Mouse (Mus musculus): ENCODE results near the gene Dnajb14. TPM values are rescaled to one million over a fixed set of nuclear protein-coding genes. Genes with fewer than 3 reads are reported as not detected.
A peak's percentile ranks its signal among the peaks of the same experiment; 100 is the strongest.
"Not testable (repeated sequence)": the region's sequence is repeated elsewhere in the genome, so short reads cannot be mapped to it uniquely, and the experiment has no call there.

Dnajb14 gene
- polyA plus RNA-seq, 1 experiment from 2014 or later, result 4.8 TPM

- H3K27ac ChIP-seq (replicated peaks), result no peak overlapping the region
- H3K27me3 ChIP-seq (ENCODE audit: low read depth, poor library complexity, severe bottlenecking), result no peaks in the 10 kb centered on the region
- WGBS, result 91% methylated on average over 4 of the region's 4 CpGs
- H3K4me3 ChIP-seq, result no peak overlapping the region
- H3K4me1 ChIP-seq, result 0 out of 2 replicates have a peak, but pooled peaks cover 2% of the 10 kb centered on the region
- no peaks in the 10 kb centered on the region; the same call in 1 of the 2 replicates for H3K9me3 ChIP-seq (replicated peaks)
- peaks cover 32% of the 10 kb centered on the region for H3K36me3 ChIP-seq
- no peak for DNase-seq (ENCODE audit: low spot score)
Measured at GRCm38 (mm10) chr3:137896386-137896785, 28.9 kb downstream of the Dnajb14 start.

GRCm38 (mm10) chr3:137896867-137897266 lies 29.4 kb downstream of the Dnajb14 start:
- Histone ChIP-seq H3K4me3 (no peak overlapping the region), H3K27me3 (ENCODE audit: low read depth, poor library complexity, severe bottlenecking) (no peaks in the 10 kb centered on the region), H3K27ac (replicated peaks) (no peak overlapping the region), H3K36me3 (peaks cover 32% of the 10 kb centered on the region), H3K4me1 (no peaks in the 10 kb centered on the region), H3K9me3 (replicated peaks) (no peaks in the 10 kb centered on the region; the same call in 1 of the 2 replicates)
- WGBS, result 93% methylated on average over 3 of the region's 3 CpGs
- no peak for DNase-seq (ENCODE audit: low spot score)

GRCm38 (mm10) chr3:137897685-137898084 lies 30.2 kb downstream of the Dnajb14 start:
- Histone ChIP-seq H3K4me1 (no peaks in the 10 kb centered on the region), H3K9me3 (replicated peaks) (no peaks in the 10 kb centered on the region; the same call in 1 of the 2 replicates), H3K4me3 (no peak overlapping the region), H3K36me3 (peaks cover 34% of the 10 kb centered on the region), H3K27ac (replicated peaks) (no peak overlapping the region), H3K27me3 (ENCODE audit: low read depth, poor library complexity, severe bottlenecking) (no peaks in the 10 kb centered on the region)
- no peak for DNase-seq (ENCODE audit: low spot score)
- 93% methylated on average over 5 of the region's 5 CpGs for WGBS

- peaks cover 33% of the 10 kb centered on the region for H3K36me3 ChIP-seq
- no peak overlapping the region for H3K27ac ChIP-seq (replicated peaks)
- H3K4me3 ChIP-seq, result no peak overlapping the region
- no peaks in the 10 kb centered on the region for H3K27me3 ChIP-seq (ENCODE audit: low read depth, poor library complexity, severe bottlenecking)
- H3K9me3 ChIP-seq (replicated peaks), result no peaks in the 10 kb centered on the region; the same call in 1 of the 2 replicates
- WGBS, result 91% methylated on average over 10 of the region's 10 CpGs
- DNase-seq (ENCODE audit: low spot score), result no peak
- no peaks in the 10 kb centered on the region for H3K4me1 ChIP-seq
Measured at GRCm38 (mm10) chr3:137900149-137900548, 32.7 kb downstream of the Dnajb14 start.

- Histone ChIP-seq H3K36me3 (peaks cover 19% of the 10 kb centered on the region), H3K27ac (replicated peaks) (no peak overlapping the region), H3K27me3 (ENCODE audit: low read depth, poor library complexity, severe bottlenecking) (no peaks in the 10 kb centered on the region), H3K9me3 (replicated peaks) (no peaks in the 10 kb centered on the region; the same call in 1 of the 2 replicates), H3K4me3 (no peak overlapping the region), H3K4me1 (peaks cover 12% of the 10 kb centered on the region)
- 74% methylated on average over 2 of the region's 2 CpGs for WGBS
- DNase-seq (ENCODE audit: low spot score), result no peak
Measured at GRCm38 (mm10) chr3:137913093-137913492, 45.6 kb downstream of the Dnajb14 start.

GRCm38 (mm10) chr3:137914567-137914966 lies 47.1 kb downstream of the Dnajb14 start:
- H3K36me3 ChIP-seq; DNase-seq (ENCODE audit: low spot score); H3K9me3 ChIP-seq (replicated peaks); H3K27me3 ChIP-seq (ENCODE audit: low read depth, poor library complexity, severe bottlenecking); H3K27ac ChIP-seq (replicated peaks); H3K4me3 ChIP-seq: not testable (repeated sequence)
- peaks cover 22% of the 10 kb centered on the region for H3K4me1 ChIP-seq
- 100% methylated on average over 1 of the region's 1 CpGs for WGBS

- Histone ChIP-seq H3K27me3 (ENCODE audit: low read depth, poor library complexity, severe bottlenecking) (no peaks in the 10 kb centered on the region), H3K4me3 (peak overlapping the region; percentile 86), H3K4me1 (peaks cover 24% of the 10 kb centered on the region), H3K9me3 (replicated peaks) (no peaks in the 10 kb centered on the region), H3K27ac (replicated peaks) (peak overlapping the region; percentile 88), H3K36me3 (peaks cover 14% of the 10 kb centered on the region)
- WGBS, result 5% methylated on average over 12 of the region's 12 CpGs
- DNase-seq (ENCODE audit: low spot score), result peak; percentile 47
Measured at GRCm38 (mm10) chr3:137917694-137918171, 50.3 kb downstream of the Dnajb14 start.

- DNase-seq (ENCODE audit: low spot score), result peak; percentile 90
- Histone ChIP-seq H3K27ac (replicated peaks) (peak within 1 kb of the TSS; percentile 88), H3K27me3 (ENCODE audit: low read depth, poor library complexity, severe bottlenecking) (no peaks in the 10 kb centered on the region), H3K4me3 (peak within 1 kb of the TSS; percentile 86), H3K36me3 (peaks cover 14% of the 10 kb centered on the region), H3K4me1 (peaks cover 24% of the 10 kb centered on the region), H3K9me3 (replicated peaks) (no peaks in the 10 kb centered on the region)
- WGBS, result under 1% methylated on average over 46 of the region's 47 CpGs
Measured at GRCm38 (mm10) chr3:137918172-137918931, 50.9 kb downstream of the Dnajb14 start, which contains the start of gene Lamtor3. TSS of gene Lamtor3 (plus strand) at chr3:137918506.

GRCm38 (mm10) chr3:137918932-137919311 lies 51.4 kb downstream of the Dnajb14 start:
- H3K9me3 ChIP-seq (replicated peaks), result no peaks in the 10 kb centered on the region
- no peak for DNase-seq (ENCODE audit: low spot score)
- H3K27ac ChIP-seq (replicated peaks), result peak overlapping the region; percentile 88
- H3K36me3 ChIP-seq, result peaks cover 19% of the 10 kb centered on the region
- peaks cover 24% of the 10 kb centered on the region for H3K4me1 ChIP-seq
- H3K4me3 ChIP-seq, result peak overlapping the region; percentile 86
- H3K27me3 ChIP-seq (ENCODE audit: low read depth, poor library complexity, severe bottlenecking), result no peaks in the 10 kb centered on the region
- 17% methylated on average over 6 of the region's 6 CpGs for WGBS

- peak overlapping the region; percentile 86 for H3K4me3 ChIP-seq
- no peaks in the 10 kb centered on the region for H3K27me3 ChIP-seq (ENCODE audit: low read depth, poor library complexity, severe bottlenecking)
- peak overlapping the region; percentile 88; the same call in 1 of the 2 replicates for H3K27ac ChIP-seq (replicated peaks)
- H3K4me1 ChIP-seq, result peaks cover 24% of the 10 kb centered on the region
- H3K9me3 ChIP-seq (replicated peaks), result no peaks in the 10 kb centered on the region
- no peak for DNase-seq (ENCODE audit: low spot score)
- 93% methylated on average over 7 of the region's 7 CpGs for WGBS
- H3K36me3 ChIP-seq, result peaks cover 23% of the 10 kb centered on the region
Measured at GRCm38 (mm10) chr3:137919398-137919797, 51.9 kb downstream of the Dnajb14 start.

- Histone ChIP-seq H3K36me3 (peaks cover 31% of the 10 kb centered on the region), H3K9me3 (replicated peaks) (no peaks in the 10 kb centered on the region), H3K27me3 (ENCODE audit: low read depth, poor library complexity, severe bottlenecking) (no peaks in the 10 kb centered on the region), H3K4me3 (no peak overlapping the region), H3K27ac (replicated peaks) (no peak overlapping the region), H3K4me1 (peaks cover 24% of the 10 kb centered on the region)
- no peak for DNase-seq (ENCODE audit: low spot score)
- 93% methylated on average over 4 of the region's 4 CpGs for WGBS
Measured at GRCm38 (mm10) chr3:137920594-137920993, 53.1 kb downstream of the Dnajb14 start.

- H3K4me3 ChIP-seq, result no peak overlapping the region
- H3K27ac ChIP-seq (replicated peaks), result no peak overlapping the region
- H3K9me3 ChIP-seq (replicated peaks), result no peaks in the 10 kb centered on the region
- WGBS, result 94% methylated on average over 4 of the region's 4 CpGs
- no peak for DNase-seq (ENCODE audit: low spot score)
- peaks cover 55% of the 10 kb centered on the region for H3K36me3 ChIP-seq
- no peaks in the 10 kb centered on the region for H3K4me1 ChIP-seq
- no peaks in the 10 kb centered on the region for H3K27me3 ChIP-seq (ENCODE audit: low read depth, poor library complexity, severe bottlenecking)
Measured at GRCm38 (mm10) chr3:137927010-137927409, 59.5 kb downstream of the Dnajb14 start.

GRCm38 (mm10) chr3:137929940-137930339 lies 62.5 kb downstream of the Dnajb14 start:
- Histone ChIP-seq H3K9me3 (replicated peaks) (no peaks in the 10 kb centered on the region), H3K4me1 (peaks cover 4% of the 10 kb centered on the region; the same call in 1 of the 2 replicates), H3K27ac (replicated peaks) (no peak overlapping the region), H3K27me3 (ENCODE audit: low read depth, poor library complexity, severe bottlenecking) (no peaks in the 10 kb centered on the region), H3K36me3 (peaks cover 39% of the 10 kb centered on the region), H3K4me3 (no peak overlapping the region)
- no peak for DNase-seq (ENCODE audit: low spot score)
- 91% methylated on average over 3 of the region's 3 CpGs for WGBS

Data from midbrain, embryonic 10.5 days (tissue).